ENCODE assay signal across 26 mouse cellular contexts in the genomic region with DNA sequence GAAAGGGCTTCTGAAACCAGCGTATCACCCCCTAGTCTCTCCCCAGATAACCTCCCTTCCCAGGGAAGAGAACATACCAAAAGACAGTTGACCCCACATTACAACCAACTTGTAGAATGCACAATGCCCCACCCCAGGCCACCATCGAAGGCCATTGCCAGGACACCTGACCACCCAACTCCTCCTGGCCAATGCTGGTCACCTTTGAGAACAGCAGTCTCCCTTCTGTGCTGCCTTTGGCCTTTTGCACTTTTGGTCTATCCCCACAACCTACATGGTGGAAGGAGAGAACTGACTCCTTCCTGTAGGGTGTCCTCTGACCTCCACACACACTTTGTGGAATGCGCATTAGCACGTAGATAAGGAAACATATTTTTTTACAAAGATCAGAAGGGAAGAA.
"Had no signal": no experiment of that assay in that cellular context is flagged by ENCODE, and none has a peak within 500 bp of the region (broad histone marks: within the 10 kb centered on the region; RNA-seq: fewer than 3 reads in every experiment).

No protein-coding gene starts in this region.

- ATAC-seq: forebrain, embryonic 16.5 days; hindbrain, embryonic 16.5 days; inflammation-experienced regulatory T-cells, adult 6 months; intestine, embryonic 15.5 days; intestine, postnatal 0 days; liver, embryonic 12.5 days had no signal

- H3K4me3 ChIP-seq: gastrocnemius, adult 2 months; hindbrain, embryonic 10.5 days; hindbrain, embryonic 12.5 days; intestine, embryonic 15.5 days; kidney, embryonic 15.5 days; limb, embryonic 13.5 days; limb, embryonic 15.5 days; liver, embryonic 12.5 days had no signal

- DNase-seq: gastrocnemius, adult 2 months; gastrocnemius, postnatal 10 days; gastrocnemius, postnatal 25 days; heart, postnatal 14 days; heart, postnatal 4 days; kidney, adult 18-20 months; kidney, adult 9 months; kidney, postnatal 14 days; layer of hippocampus, adult 9-11 months; layer of hippocampus, postnatal 36 days; left cerebral cortex, postnatal 4 days had no signal

- H3K9me3 ChIP-seq: hindbrain, embryonic 10.5 days; hindbrain, embryonic 12.5 days; intestine, embryonic 15.5 days; kidney, embryonic 15.5 days; limb, embryonic 13.5 days; limb, embryonic 15.5 days; liver, embryonic 12.5 days had no signal

- H3K9ac ChIP-seq: hindbrain, embryonic 12.5 days; hindbrain, embryonic 14.5 days; intestine, embryonic 15.5 days; kidney, embryonic 15.5 days; limb, embryonic 13.5 days; limb, embryonic 15.5 days; liver, embryonic 12.5 days; liver, embryonic 14.5 days had no signal

- H3K27ac ChIP-seq: hindbrain, embryonic 10.5 days; hindbrain, embryonic 12.5 days; hindbrain, embryonic 14.5 days; intestine, embryonic 15.5 days; kidney, embryonic 15.5 days; kidney, postnatal 0 days; limb, embryonic 13.5 days; limb, embryonic 15.5 days; liver, embryonic 12.5 days; liver, embryonic 14.5 days had no signal

- H3K4me1 ChIP-seq: hindbrain, embryonic 10.5 days; hindbrain, embryonic 12.5 days; intestine, embryonic 15.5 days; kidney, embryonic 15.5 days; limb, embryonic 13.5 days; liver, embryonic 12.5 days had no signal

- H3K27me3 ChIP-seq: hindbrain, embryonic 12.5 days; intestine, embryonic 15.5 days; kidney, embryonic 15.5 days; limb, embryonic 13.5 days; limb, embryonic 15.5 days; liver, embryonic 12.5 days had no signal

- H3K4me2 ChIP-seq: heart, embryonic 11.5 days; hindbrain, embryonic 12.5 days; hindbrain, embryonic 14.5 days; intestine, embryonic 15.5 days; kidney, embryonic 15.5 days; limb, embryonic 13.5 days; limb, embryonic 15.5 days; liver, embryonic 12.5 days had no signal
